Mouse (Mus musculus) liver, adult 2 months (tissue): ENCODE measurements around the gene Rnf103. TPM values are rescaled to one million over a fixed set of nuclear protein-coding genes. Genes with fewer than 3 reads are reported as not detected.
A peak's percentile ranks its signal among the peaks of the same experiment; 100 is the strongest.
"Not testable (repeated sequence)": the region's sequence is repeated elsewhere in the genome, so short reads cannot be mapped to it uniquely, and the experiment has no call there.

Experiments
- DNase-seq: peaks from one replicate; pipeline ENCODE4 v3.0.0-alpha.2; 2011; ENCODE audit warnings: low read depth, low spot score; ENCODE audit errors: extremely low read depth
- H3K27ac ChIP-seq: fragments of 200-500 bp; replicated peaks from 2 replicates; pipeline ENCODE4 v1.5.1; 2012; ENCODE audit warnings: low read depth, mild to moderate bottlenecking, control low read depth, inconsistent platforms, low read length; ENCODE audit not compliant: insufficient read depth
- H3K27me3 ChIP-seq: fragments of 200-500 bp; 2 replicates; pipeline ENCODE4 v1.6.1; 2012; ENCODE audit warnings: mild to moderate bottlenecking, moderate library complexity, low read length, inconsistent platforms; ENCODE audit not compliant: control insufficient read depth, insufficient read depth
- H3K36me3 ChIP-seq: fragments of 200-500 bp; 2 replicates; pipeline ENCODE4 v1.6.1; 2012; ENCODE audit warnings: low read length, inconsistent platforms; ENCODE audit not compliant: control insufficient read depth, insufficient read depth
- H3K4me1 ChIP-seq: fragments of 200-500 bp; 2 replicates; pipeline ENCODE4 v1.6.1; 2011; ENCODE audit warnings: low read length; ENCODE audit not compliant: control insufficient read depth, insufficient read depth
- H3K4me3 ChIP-seq: fragments of 200-500 bp; 2 replicates; pipeline ENCODE4 v1.5.1; 2011; ENCODE audit warnings: low read depth, mild to moderate bottlenecking, control low read depth, low read length, moderate library complexity; ENCODE audit not compliant: insufficient read depth
- H3K79me2 ChIP-seq: fragments of 200-500 bp; 2 replicates; pipeline ENCODE4 v1.6.1; 2012; ENCODE audit warnings: inconsistent platforms, mild to moderate bottlenecking, low read length, moderate library complexity; ENCODE audit not compliant: control insufficient read depth, insufficient read depth
- H3K9ac ChIP-seq: fragments of 200-500 bp; 2 replicates; pipeline ENCODE4 v1.6.1; 2012; ENCODE audit warnings: low read depth, mild to moderate bottlenecking, control low read depth, inconsistent platforms, low read length
- CTCF ChIP-seq: fragments of 200-500 bp; IDR thresholded peaks from 2 replicates; pipeline ENCODE4 v1.5.1; 2011; ENCODE audit warnings: low read depth, low read length, control low read depth
- POLR2A ChIP-seq: fragments of 200-500 bp; IDR thresholded peaks from 2 replicates; pipeline ENCODE4 v1.6.1; 2011; ENCODE audit warnings: low read length, control low read depth; ENCODE audit not compliant: insufficient read depth; ENCODE audit errors: extremely low read depth
- WGBS: fragments of 180-500 bp; shearing (Covaris S2); methylation state at CpG from one replicate; pipeline ENCODE4 v1.1.7; 2018; 5-methylcytosine and 5-hydroxymethylcytosine counted together
- polyA plus RNA-seq: library from polyadenylated mRNA; depleted of rRNA; stranded (reverse); fragments of >200 nt; gene quantifications from 2 replicates; pipeline ENCODE4 v1.2.3, GENCODE M21; 2012
- total RNA-seq: library from RNA; depleted of rRNA; stranded (reverse); fragments of >200 nt; gene quantifications from 2 replicates; pipeline ENCODE4 v1.2.3, GENCODE M21; 2014

Rnf103 gene
- total and polyA plus RNA-seq, 2 experiments = 27.2 to 73.3 TPM

DNA sequence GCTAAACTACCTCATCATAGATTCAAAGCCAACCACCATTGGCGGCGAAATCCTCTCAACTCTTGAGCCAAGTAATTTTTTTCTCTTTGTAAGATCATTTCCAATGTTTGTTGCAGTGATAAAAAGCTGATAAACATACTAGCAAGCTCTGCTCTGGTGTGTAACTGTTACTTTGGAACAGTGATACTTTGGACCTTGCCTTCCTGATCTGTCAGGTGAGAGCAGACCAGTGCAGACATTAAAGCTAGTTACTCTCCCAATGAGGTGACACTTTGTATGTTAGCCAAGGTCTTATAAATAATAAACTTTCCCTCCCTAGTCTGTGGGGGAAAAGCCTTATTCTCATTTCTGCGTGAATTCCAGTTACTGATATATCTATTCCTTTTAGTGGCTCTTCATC, 18.1 kb upstream of the Rnf103 start:
- Histone ChIP-seq H3K4me3 (no peak overlapping the region), H3K36me3 (no peaks in the 10 kb centered on the region), H3K27me3 (no peaks in the 10 kb centered on the region), H3K27ac (peak overlapping the region; percentile 91), H3K79me2 (no peaks in the 10 kb centered on the region), H3K9ac (no peak overlapping the region), H3K4me1 (peaks cover 12% of the 10 kb centered on the region)
- DNase-seq = peak; percentile 99
- WGBS = 18% methylated on average over 3 of the region's 3 CpGs
- no peak for TF ChIP-seq CTCF
- no peak for TF ChIP-seq POLR2A

DNA sequence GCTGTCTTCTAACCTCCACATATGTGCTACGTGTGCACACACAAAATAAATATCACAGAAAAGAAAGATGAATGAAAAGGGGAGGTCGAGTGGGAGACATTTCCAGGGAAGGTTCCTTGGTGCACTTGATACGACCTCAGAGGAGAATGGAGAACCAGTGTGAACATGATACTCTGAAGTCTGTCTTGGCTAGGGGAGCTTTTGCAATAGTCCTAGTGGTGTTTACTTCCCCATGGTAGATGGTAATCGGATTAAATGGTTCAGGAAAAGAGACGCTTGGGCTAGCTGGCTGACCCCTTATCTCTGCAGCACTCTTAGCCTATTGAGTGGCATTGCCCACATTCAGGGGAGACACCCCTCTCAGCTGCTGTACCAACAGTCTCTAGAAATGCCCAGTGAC, 16.9 kb upstream of the Rnf103 start:
- 0 out of 2 replicates have a peak overlapping the region, but pooled peaks have one; percentile 0 for H3K27ac ChIP-seq
- H3K27me3 ChIP-seq = no peaks in the 10 kb centered on the region
- peaks cover 12% of the 10 kb centered on the region for H3K4me1 ChIP-seq
- no peak for TF ChIP-seq POLR2A
- H3K4me3 ChIP-seq = no peak overlapping the region
- H3K79me2 ChIP-seq = no peaks in the 10 kb centered on the region
- H3K36me3 ChIP-seq = no peaks in the 10 kb centered on the region
- DNase-seq = no peak
- 54% methylated on average over 5 of the region's 5 CpGs for WGBS
- no peak overlapping the region for H3K9ac ChIP-seq

DNA sequence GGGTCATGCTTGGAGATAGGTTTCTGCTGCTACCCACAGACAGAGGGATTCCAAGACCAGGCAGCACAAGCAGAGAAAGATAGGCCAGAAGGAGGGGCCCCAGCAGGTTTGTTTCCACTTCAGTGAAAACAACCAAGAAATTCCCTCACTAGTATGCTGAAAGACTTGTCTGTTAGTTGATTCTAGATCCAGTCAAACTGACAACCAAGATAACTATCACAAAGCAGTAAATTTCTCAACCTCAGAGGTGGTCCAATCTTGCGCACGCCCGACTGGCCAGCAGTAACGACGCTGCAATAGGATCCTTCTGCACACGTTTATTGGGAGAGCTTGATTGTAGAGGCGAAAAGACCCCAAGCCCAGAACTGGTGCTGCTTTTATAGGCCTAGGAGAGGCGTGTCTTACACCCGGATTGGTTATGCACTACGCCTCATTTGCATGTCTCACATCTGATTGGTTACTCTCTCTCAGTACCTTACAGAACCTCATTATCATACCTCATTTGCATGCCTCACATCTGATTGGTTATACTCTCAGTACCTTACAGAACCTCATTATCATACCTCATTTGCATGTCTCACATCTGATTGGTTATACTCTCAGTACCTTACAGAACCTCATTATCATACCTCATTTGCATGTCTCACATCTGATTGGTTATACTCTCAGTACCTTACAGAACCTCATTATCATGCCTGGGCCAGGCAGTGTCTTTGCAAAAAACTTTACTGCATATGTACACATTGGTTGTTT, 14.7 kb upstream of the Rnf103 start:
- H3K27ac ChIP-seq, H3K4me3 ChIP-seq, H3K27me3 ChIP-seq, H3K9ac ChIP-seq, DNase-seq, H3K79me2 ChIP-seq, H3K36me3 ChIP-seq: not testable (repeated sequence)
- WGBS = 95% methylated on average over 10 of the region's 10 CpGs
- peaks cover 12% of the 10 kb centered on the region for H3K4me1 ChIP-seq

DNA sequence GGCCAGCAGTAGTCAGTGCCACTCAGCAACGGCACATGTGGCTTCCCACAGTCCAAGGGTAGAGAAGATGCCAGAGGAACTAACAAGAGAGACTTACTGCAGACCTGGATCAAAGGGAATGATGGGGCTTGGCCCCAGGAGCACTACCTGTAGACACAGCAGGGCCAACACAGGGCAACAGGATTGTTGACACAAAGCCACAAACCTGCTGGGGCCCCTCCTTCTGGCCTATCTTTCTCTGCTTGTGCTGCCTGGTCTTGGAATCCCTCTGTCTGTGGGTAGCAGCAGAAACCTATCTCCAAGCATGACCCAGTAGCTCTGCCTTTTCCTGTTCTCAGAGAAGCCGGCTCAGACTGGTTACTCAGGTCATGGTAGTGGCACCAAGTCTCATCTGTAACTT, 14.1 kb upstream of the Rnf103 start:
- not testable (repeated sequence) for H3K27me3 ChIP-seq, H3K4me3 ChIP-seq, H3K36me3 ChIP-seq, H3K79me2 ChIP-seq, H3K9ac ChIP-seq, H3K27ac ChIP-seq, DNase-seq
- peaks cover 12% of the 10 kb centered on the region for H3K4me1 ChIP-seq
- 65% methylated on average over 2 of the region's 2 CpGs for WGBS

DNA sequence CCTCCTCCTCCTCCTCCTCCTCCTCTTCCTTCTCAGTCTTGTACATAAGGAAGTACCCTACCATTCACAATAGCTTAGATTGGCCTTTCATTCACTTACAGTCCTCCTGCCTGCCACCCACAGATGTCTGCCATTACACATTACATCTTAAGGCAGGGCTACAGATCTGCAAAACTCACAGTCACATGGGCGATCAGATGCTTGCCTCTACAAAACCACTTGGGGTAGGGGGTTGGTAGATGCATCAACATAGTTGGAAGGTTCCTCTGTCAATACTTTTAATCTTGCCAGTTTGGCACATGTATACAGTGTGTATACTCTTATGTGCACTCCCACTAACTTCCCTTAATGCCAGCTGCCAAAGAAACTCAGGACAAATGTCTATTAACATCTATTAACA, 13.6 kb upstream of the Rnf103 start:
- 96% methylated on average over 1 of the region's 1 CpGs for WGBS
- TF ChIP-seq CTCF = no peak
- TF ChIP-seq POLR2A = no peak
- no peak overlapping the region for H3K9ac ChIP-seq

DNA sequence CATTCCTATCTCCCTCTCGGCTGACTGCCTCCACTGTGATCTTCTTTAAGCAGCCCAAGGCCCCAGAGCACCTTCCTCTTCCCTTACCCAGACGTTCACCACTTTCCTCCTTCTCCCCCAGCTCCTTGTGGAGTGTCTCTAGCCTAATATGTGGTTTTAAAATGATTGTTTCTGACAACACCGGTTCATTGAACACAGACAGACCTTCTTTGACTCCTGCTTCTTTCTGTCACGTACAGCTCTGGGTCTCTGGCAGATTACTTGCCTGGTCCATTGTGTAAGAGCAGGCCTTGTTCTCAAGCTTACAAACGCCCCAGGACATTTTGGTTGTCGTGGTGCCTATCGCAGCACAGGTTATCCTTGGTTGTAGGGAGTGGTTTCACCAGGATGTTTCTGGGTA, 12.6 kb upstream of the Rnf103 start:
- DNase-seq = no peak
- Histone ChIP-seq H3K9ac (no peak overlapping the region), H3K4me1 (peaks cover 13% of the 10 kb centered on the region), H3K27ac (no peak overlapping the region), H3K36me3 (no peaks in the 10 kb centered on the region), H3K27me3 (no peaks in the 10 kb centered on the region), H3K79me2 (no peaks in the 10 kb centered on the region), H3K4me3 (no peak overlapping the region)
- TF ChIP-seq POLR2A (no peak), CTCF (no peak)
- 83% methylated on average over 7 of the region's 7 CpGs for WGBS

More for the DNA sequence above, 13.6 kb upstream of the Rnf103 start:
- Histone ChIP-seq H3K27me3 (no peaks in the 10 kb centered on the region), H3K79me2 (no peaks in the 10 kb centered on the region), H3K36me3 (no peaks in the 10 kb centered on the region), H3K4me1 (peaks cover 11% of the 10 kb centered on the region), H3K27ac (no peak overlapping the region), H3K4me3 (no peak overlapping the region)
- DNase-seq = no peak
